Mouse (Mus musculus) stomach, postnatal 0 days (tissue): ENCODE data around the gene Tmco4. TPM values are rescaled to one million over a fixed set of nuclear protein-coding genes. Genes with fewer than 3 reads are reported as not detected.

ENCODE experiments used
- ATAC-seq: fragments of 200-750 bp; cut with Nextera tagmentation; 2 replicates; pipeline ENCODE4 v1.8.0; 2017; ENCODE audit not compliant: low FRiP score, low TSS enrichment
- DNase-seq: peaks from one replicate; pipeline ENCODE4 v3.0.0-alpha.2; 2016; ENCODE audit warnings: low spot score
- H3K27ac ChIP-seq: fragments of 300-500 bp; sonication (generic); replicated peaks from 2 replicates; pipeline ENCODE4 v1.5.1; 2014; ENCODE audit warnings: mild to moderate bottlenecking, control low read depth
- H3K27me3 ChIP-seq: fragments of 300-500 bp; sonication (generic); 2 replicates; pipeline ENCODE4 v1.6.1; 2014; ENCODE audit warnings: low read length; ENCODE audit not compliant: control insufficient read depth, insufficient read depth
- H3K36me3 ChIP-seq: fragments of 300-500 bp; sonication (generic); 2 replicates; pipeline ENCODE4 v1.6.1; 2014; ENCODE audit warnings: low read length, mixed read lengths; ENCODE audit not compliant: control insufficient read depth, insufficient read depth
- H3K4me1 ChIP-seq: fragments of 300-500 bp; sonication (generic); replicated peaks from 2 replicates; pipeline ENCODE4 v1.6.1; 2014; ENCODE audit warnings: antibody characterized with exemption; ENCODE audit not compliant: control insufficient read depth, insufficient read depth
- H3K4me2 ChIP-seq: fragments of 300-500 bp; sonication (generic); replicated peaks from 2 replicates; pipeline ENCODE4 v1.6.1; 2014; ENCODE audit warnings: low read depth, mild to moderate bottlenecking, control low read depth, moderate library complexity
- H3K4me3 ChIP-seq: fragments of 300-500 bp; sonication (generic); 2 replicates; pipeline ENCODE4 v1.5.1; 2014; ENCODE audit warnings: low read depth, low read length, control low read depth
- H3K9ac ChIP-seq: fragments of 300-500 bp; sonication (generic); 2 replicates; pipeline ENCODE4 v1.6.1; 2014; ENCODE audit warnings: mild to moderate bottlenecking, low read length, control low read depth, mixed read lengths
- H3K9me3 ChIP-seq: fragments of 300-500 bp; sonication (generic); 2 replicates; pipeline ENCODE4 v1.6.1; 2016; ENCODE audit warnings: low read length; ENCODE audit not compliant: control insufficient read depth
- CTCF ChIP-seq: IDR thresholded peaks from 2 replicates; pipeline ENCODE4 v1.5.1; 2016; ENCODE audit warnings: antibody characterized with exemption, low read depth, mild to moderate bottlenecking, moderate library complexity
- EP300 ChIP-seq: optimal IDR thresholded peaks from 2 replicates; pipeline ENCODE3; 2016; ENCODE audit warnings: antibody characterized with exemption
- WGBS: fragments of 180-500 bp; shearing (Covaris S2); extraction: QIAGEN DNeasy Blood & Tissue Kit; methylation state at CpG from one replicate; pipeline ENCODE4 v1.1.7; 2014; 5-methylcytosine and 5-hydroxymethylcytosine counted together
- polyA plus RNA-seq: library from polyadenylated mRNA; unstranded; fragments of >200 nt; fragmentation: Nextera tagmentation; extraction: Ambion mirVana; gene quantifications from 2 replicates; pipeline ENCODE4 v1.2.1, GENCODE M21; 2015

Gene Tmco4
- polyA plus RNA-seq: 10.3 and 10.8 TPM in 2 replicates

- H3K27me3 ChIP-seq: no peaks in the 10 kb centered on the region
- WGBS: under 1% methylated on average over 55 of the region's 60 CpGs
- TF ChIP-seq CTCF: peak; percentile 21; the same call in 1 of the 2 replicates
- no peak for TF ChIP-seq EP300
- no peaks in the 10 kb centered on the region for H3K9me3 ChIP-seq
- peak within 1 kb of the TSS; percentile 64 for H3K4me3 ChIP-seq
- peak within 1 kb of the TSS; percentile 94 for H3K9ac ChIP-seq
- DNase-seq (peak; percentile 80), ATAC-seq (peak; percentile 81)
- H3K4me1 ChIP-seq: peaks cover 3% of the 10 kb centered on the region; the same call in 1 of the 2 replicates
- no peaks in the 10 kb centered on the region for H3K36me3 ChIP-seq
- H3K27ac ChIP-seq: peak within 1 kb of the TSS; percentile 98
- H3K4me2 ChIP-seq: peak within 1 kb of the TSS; percentile 92
Observed at GRCm38 (mm10) chr4:138972827-138973718, at the start of gene Tmco4. Tmco4 (plus strand) TSS chr4:138972888.

GRCm38 (mm10) chr4:138925561-138925960 lies 47.1 kb upstream of the Tmco4 start:
- no peak for ATAC-seq
- Histone ChIP-seq H3K27me3 (no peaks in the 10 kb centered on the region), H3K27ac (no peak overlapping the region), H3K36me3 (no peaks in the 10 kb centered on the region), H3K9me3 (no peaks in the 10 kb centered on the region), H3K4me2 (no peak overlapping the region), H3K9ac (no peak overlapping the region), H3K4me1 (no peaks in the 10 kb centered on the region), H3K4me3 (no peak overlapping the region)
- WGBS: 42% methylated on average over 2 of the region's 2 CpGs
- DNase-seq: no peak
- TF ChIP-seq EP300 (no peak), CTCF (no peak)

- ATAC-seq (no peak), DNase-seq (no peak)
- H3K36me3 ChIP-seq: no peaks in the 10 kb centered on the region
- no peak overlapping the region for H3K4me2 ChIP-seq
- H3K9me3 ChIP-seq: no peaks in the 10 kb centered on the region
- no peak overlapping the region for H3K4me3 ChIP-seq
- H3K27ac ChIP-seq: no peak overlapping the region
- TF ChIP-seq EP300 (no peak), CTCF (no peak)
- 60% methylated on average over 3 of the region's 3 CpGs for WGBS
- H3K27me3 ChIP-seq: no peaks in the 10 kb centered on the region
- no peaks in the 10 kb centered on the region for H3K4me1 ChIP-seq
- no peak overlapping the region for H3K9ac ChIP-seq
Observed at GRCm38 (mm10) chr4:138933862-138934261, 38.8 kb upstream of the Tmco4 start.

- Histone ChIP-seq H3K9ac (no peak overlapping the region), H3K9me3 (no peaks in the 10 kb centered on the region), H3K36me3 (no peaks in the 10 kb centered on the region), H3K4me3 (no peak overlapping the region), H3K27ac (no peak overlapping the region), H3K4me1 (no peaks in the 10 kb centered on the region), H3K27me3 (no peaks in the 10 kb centered on the region), H3K4me2 (no peak overlapping the region)
- TF ChIP-seq EP300 (no peak), CTCF (no peak)
- no peak for ATAC-seq
- 80% methylated on average over 11 of the region's 11 CpGs for WGBS
- no peak for DNase-seq
Observed at GRCm38 (mm10) chr4:138934456-138935145, 38.1 kb upstream of the Tmco4 start.

- Histone ChIP-seq H3K9ac (no peak overlapping the region), H3K4me3 (no peak overlapping the region), H3K27ac (0 out of 2 replicates have a peak overlapping the region, but pooled peaks have one; percentile 13), H3K36me3 (no peaks in the 10 kb centered on the region), H3K27me3 (no peaks in the 10 kb centered on the region), H3K9me3 (no peaks in the 10 kb centered on the region), H3K4me1 (no peaks in the 10 kb centered on the region), H3K4me2 (no peak overlapping the region)
- ATAC-seq (0 out of 2 replicates have a peak, but pooled peaks have one; percentile 31), DNase-seq (peak; percentile 20)
- TF ChIP-seq CTCF (no peak), EP300 (no peak)
- WGBS: 42% methylated on average over 10 of the region's 10 CpGs
Observed at GRCm38 (mm10) chr4:138938495-138939269, 34.0 kb upstream of the Tmco4 start.
